Mouse (Mus musculus) embryonic facial prominence, embryonic 15.5 days (tissue): ENCODE results near the gene Sfta2. TPM values are rescaled to one million over a fixed set of nuclear protein-coding genes. Genes with fewer than 3 reads are reported as not detected.
A peak's percentile ranks its signal among the peaks of the same experiment; 100 is the strongest.

Experiments
- ATAC-seq: fragments of 200-750 bp; cut with Nextera tagmentation; 2 replicates; pipeline ENCODE4 v1.8.0; 2017; ENCODE audit warnings: low read depth, moderate TSS enrichment; ENCODE audit not compliant: insufficient number of reproducible peaks, low FRiP score, low TSS enrichment
- H3K27ac ChIP-seq: fragments of 300-500 bp; sonication (generic); replicated peaks from 2 replicates; pipeline ENCODE4 v1.5.1; 2015; ENCODE audit warnings: mild to moderate bottlenecking, inconsistent platforms
- H3K27me3 ChIP-seq: fragments of 300-500 bp; sonication (generic); 2 replicates; pipeline ENCODE4 v1.6.1; 2015; ENCODE audit warnings: inconsistent platforms
- H3K36me3 ChIP-seq: fragments of 300-500 bp; sonication (generic); 2 replicates; pipeline ENCODE4 v1.6.1; 2015; ENCODE audit warnings: mild to moderate bottlenecking, inconsistent platforms
- H3K4me1 ChIP-seq: fragments of 300-500 bp; sonication (generic); 2 replicates; pipeline ENCODE4 v1.6.1; 2015; ENCODE audit warnings: inconsistent platforms
- H3K4me2 ChIP-seq: fragments of 300-500 bp; sonication (generic); replicated peaks from 2 replicates; pipeline ENCODE4 v1.6.1; 2015; ENCODE audit warnings: mild to moderate bottlenecking, inconsistent platforms
- H3K4me3 ChIP-seq: fragments of 300-500 bp; sonication (generic); replicated peaks from 2 replicates; pipeline ENCODE4 v1.5.1; 2015; ENCODE audit warnings: mild to moderate bottlenecking, inconsistent platforms
- H3K9ac ChIP-seq: fragments of 300-500 bp; sonication (generic); 2 replicates; pipeline ENCODE4 v1.6.1; 2015; ENCODE audit warnings: inconsistent platforms
- H3K9me3 ChIP-seq: fragments of 300-500 bp; sonication (generic); replicated peaks from 2 replicates; pipeline ENCODE4 v1.6.1; 2016; ENCODE audit warnings: inconsistent platforms
- WGBS: fragments of 180-500 bp; shearing (Covaris S2); methylation state at CpG from one replicate; pipeline ENCODE4 v1.1.7; 2015; 5-methylcytosine and 5-hydroxymethylcytosine counted together
- polyA plus RNA-seq: library from polyadenylated mRNA; unstranded; fragments of >200 nt; fragmentation: Nextera tagmentation; extraction: Ambion mirVana; gene quantifications from 2 replicates; pipeline ENCODE4 v1.2.1, GENCODE M21; 2015

Gene Sfta2
- polyA plus RNA-seq, 1 experiment from 2014 or later = 0.81 TPM

DNA sequence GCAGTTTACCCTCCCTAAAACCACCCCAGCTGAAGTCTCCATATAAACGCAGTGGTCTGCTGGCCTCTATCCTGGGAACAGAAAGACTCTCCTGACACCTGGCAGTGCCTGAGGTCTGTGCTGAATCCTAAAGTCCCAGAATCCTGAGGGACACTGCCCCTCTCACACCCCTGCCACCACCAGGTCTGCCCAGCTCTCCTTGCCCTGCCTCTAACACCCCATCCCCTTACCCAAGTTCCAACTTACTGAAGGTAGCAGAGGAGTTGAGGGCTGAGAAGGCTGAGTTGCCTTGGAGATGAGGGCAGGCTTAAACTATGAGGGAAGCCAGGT, 96.0 kb downstream of the Sfta2 start:
- Histone ChIP-seq H3K4me3 (peak overlapping the region; percentile 61), H3K4me2 (peak overlapping the region; percentile 77), H3K27ac (peak overlapping the region; percentile 99), H3K4me1 (peaks cover 47% of the 10 kb centered on the region), H3K27me3 (no peaks in the 10 kb centered on the region), H3K9me3 (peaks cover 5% of the 10 kb centered on the region; the same call in 1 of the 2 replicates), H3K9ac (0 out of 2 replicates have a peak overlapping the region, but pooled peaks have one; percentile 37), H3K36me3 (peaks cover 25% of the 10 kb centered on the region)
- 8% methylated on average over 1 of the region's 1 CpGs for WGBS
- ATAC-seq = no peak

DNA sequence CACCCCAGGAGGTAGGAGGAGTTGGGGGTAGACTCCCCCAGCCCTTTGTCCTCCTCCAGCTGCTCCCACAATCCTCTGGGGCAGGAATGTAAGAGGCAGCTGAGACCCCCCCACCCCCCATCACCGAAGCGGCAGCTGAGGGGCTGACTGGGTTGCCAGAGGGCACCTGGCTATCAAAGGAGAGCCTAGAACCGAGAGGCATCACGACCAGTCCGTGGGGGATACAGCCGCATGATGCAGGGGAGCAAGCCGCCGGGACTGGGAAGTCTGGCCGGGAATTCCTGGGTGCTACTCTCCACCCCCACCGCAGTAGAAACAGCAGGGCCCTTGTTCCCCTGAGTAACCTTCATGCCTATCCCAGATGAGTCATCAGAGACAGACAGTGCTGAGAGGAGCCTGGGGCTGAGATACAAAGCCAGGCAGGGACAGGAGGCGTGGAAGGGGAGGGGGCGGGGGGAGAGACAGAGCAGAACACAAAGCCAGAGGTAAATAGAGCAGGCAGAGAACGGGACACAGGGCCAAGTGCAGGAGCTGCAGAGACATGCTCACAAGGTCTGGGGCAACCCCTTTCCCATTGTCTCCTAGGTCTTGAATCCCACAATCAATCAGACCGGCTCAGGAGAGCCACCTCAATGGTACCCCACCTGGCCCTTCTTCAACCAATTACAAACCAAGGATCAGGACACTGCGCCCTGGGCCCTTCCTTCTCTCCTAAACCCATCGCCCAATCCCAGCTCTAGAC, 96.6 kb downstream of the Sfta2 start:
- peak overlapping the region; percentile 37; the same call in 1 of the 2 replicates for H3K9ac ChIP-seq
- H3K27me3 ChIP-seq = no peaks in the 10 kb centered on the region
- peaks cover 52% of the 10 kb centered on the region for H3K4me1 ChIP-seq
- H3K4me2 ChIP-seq = peak overlapping the region; percentile 77
- ATAC-seq = peak; percentile 55
- WGBS = 3% methylated on average over 16 of the region's 16 CpGs
- H3K4me3 ChIP-seq = peak overlapping the region; percentile 61
- H3K36me3 ChIP-seq = peaks cover 19% of the 10 kb centered on the region
- H3K27ac ChIP-seq = peak overlapping the region; percentile 99
- peaks cover 5% of the 10 kb centered on the region; the same call in 1 of the 2 replicates for H3K9me3 ChIP-seq

DNA sequence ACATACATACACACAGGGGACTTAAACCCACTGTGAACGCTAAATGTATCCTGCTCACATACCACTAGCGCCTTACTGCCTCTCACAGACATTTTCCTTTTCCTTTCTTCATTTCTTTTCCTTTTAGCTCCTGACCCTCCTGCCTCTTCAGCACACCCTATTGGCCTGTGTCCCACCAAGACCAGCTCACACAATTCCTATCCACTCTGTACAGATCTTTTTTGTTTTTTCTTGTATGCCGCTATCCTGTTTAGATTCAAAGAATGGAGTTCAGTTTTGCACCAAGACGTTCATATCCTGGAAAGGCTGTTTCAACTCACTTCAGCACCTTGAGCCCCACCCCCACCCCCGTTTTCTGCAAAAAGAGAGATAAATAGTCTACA, 97.1 kb downstream of the Sfta2 start:
- Histone ChIP-seq H3K36me3 (peaks cover 14% of the 10 kb centered on the region), H3K4me1 (peaks cover 55% of the 10 kb centered on the region), H3K4me3 (peak overlapping the region; percentile 61)

DNA sequence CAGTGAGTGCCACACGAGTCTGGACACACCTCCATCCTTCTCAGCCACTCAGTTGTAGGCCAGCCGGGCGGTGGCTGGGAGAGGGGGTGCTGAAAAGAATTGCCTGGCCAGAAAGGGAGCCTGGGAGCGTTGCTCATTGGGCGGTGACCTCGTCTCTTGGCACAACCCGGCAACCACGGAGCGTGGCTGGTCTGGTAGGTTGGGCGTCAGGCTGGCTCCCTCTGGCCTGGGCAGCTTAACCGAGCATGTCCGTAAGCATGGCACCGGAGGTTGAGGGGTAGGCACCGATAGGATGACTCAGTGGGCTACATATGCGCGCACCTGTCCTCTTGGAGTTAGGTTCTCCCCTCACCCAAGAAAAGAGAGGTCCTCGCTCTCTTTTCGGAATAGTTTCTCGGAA, 98.6 kb downstream of the Sfta2 start:
- Histone ChIP-seq H3K27ac (peak overlapping the region; percentile 99), H3K27me3 (no peaks in the 10 kb centered on the region), H3K9ac (peak overlapping the region; percentile 44), H3K4me2 (peak overlapping the region; percentile 77), H3K4me3 (peak overlapping the region; percentile 61), H3K4me1 (peaks cover 69% of the 10 kb centered on the region), H3K36me3 (peaks cover 10% of the 10 kb centered on the region), H3K9me3 (peaks cover 5% of the 10 kb centered on the region; the same call in 1 of the 2 replicates)
- WGBS = 1% methylated on average over 19 of the region's 19 CpGs
- peak; percentile 5; the same call in 1 of the 2 replicates for ATAC-seq

More for the DNA sequence above, 97.1 kb downstream of the Sfta2 start:
- Histone ChIP-seq H3K27ac (peak overlapping the region; percentile 99), H3K9ac (0 out of 2 replicates have a peak overlapping the region, but pooled peaks have one; percentile 9), H3K4me2 (peak overlapping the region; percentile 77), H3K27me3 (no peaks in the 10 kb centered on the region), H3K9me3 (peaks cover 5% of the 10 kb centered on the region; the same call in 1 of the 2 replicates)
- WGBS = 31% methylated on average over 5 of the region's 5 CpGs
- ATAC-seq = no peak

Other genes starting within 250 kb of the Sfta2 start
- 2.4 and 2.7 TPM in 2 replicates for gene H2-Q4, start 221.9 kb upstream of the Sfta2 start, polyA plus RNA-seq
- 0.14 and 0.28 TPM in 2 replicates for gene H2-Q6, start 176.7 kb upstream of the Sfta2 start, polyA plus RNA-seq
- gene H2-Q7, start 162.4 kb upstream of the Sfta2 start, polyA plus RNA-seq = 2.0 and 2.2 TPM in 2 replicates
- 0.73 and 0.93 TPM in 2 replicates for gene H2-Q10, start 131.5 kb upstream of the Sfta2 start, polyA plus RNA-seq
- gene Pou5f1, start 95.5 kb upstream of the Sfta2 start, polyA plus RNA-seq = not detected in 2 replicates
- 86.0 and 86.2 TPM in 2 replicates for gene Tcf19, start 84.7 kb upstream of the Sfta2 start, polyA plus RNA-seq
- gene Cchcr1, start 84.4 kb upstream of the Sfta2 start, polyA plus RNA-seq = 18.3 and 20.7 TPM in 2 replicates
- gene Psors1c2, start 68.3 kb upstream of the Sfta2 start, polyA plus RNA-seq = 20.4 and 22.7 TPM in 2 replicates
- gene Cdsn, start 49.4 kb upstream of the Sfta2 start, polyA plus RNA-seq = 12.1 and 12.5 TPM in 2 replicates
- gene 2300002M23Rik, start 34.1 kb upstream of the Sfta2 start, polyA plus RNA-seq = 21.5 and 39.7 TPM in 2 replicates
- gene Gm9573, start 25.1 kb downstream of the Sfta2 start, polyA plus RNA-seq = 0.17 TPM in 1 of 2 replicates, not detected in the other
- 0.36 TPM in 1 of 2 replicates, not detected in the other for gene Mucl3, start 42.1 kb downstream of the Sfta2 start, polyA plus RNA-seq
- gene Vars2, start 66.0 kb downstream of the Sfta2 start, polyA plus RNA-seq = 16.6 and 19.0 TPM in 2 replicates
- 35.4 and 39.5 TPM in 2 replicates for gene Gtf2h4, start 72.2 kb downstream of the Sfta2 start, polyA plus RNA-seq
- 95.1 and 100 TPM in 2 replicates for gene Ddr1, start 103.1 kb downstream of the Sfta2 start, polyA plus RNA-seq
- gene Ier3, start 220.1 kb downstream of the Sfta2 start, polyA plus RNA-seq = 28.7 and 30.2 TPM in 2 replicates
- 64.4 and 72.6 TPM in 2 replicates for gene Flot1, start 221.7 kb downstream of the Sfta2 start, polyA plus RNA-seq
- gene Tubb5, start 236.8 kb downstream of the Sfta2 start, polyA plus RNA-seq = 823 TPM in 2 replicates
- gene Mdc1, start 240.0 kb downstream of the Sfta2 start, polyA plus RNA-seq = 12.0 and 16.1 TPM in 2 replicates